Mouse (Mus musculus) frontal cortex, postnatal 10 days (tissue): ENCODE data around the gene Dcaf12l2.

Source experiments
- DNase-seq, 2 experiments: peaks; one replicate each; pipeline ENCODE4 v3.0.0; 2022; ENCODE audit warnings: low spot score in 2 of 2, mixed read lengths in 1 of 2

Gene Dcaf12l2

GRCm38 (mm10) chrX:44367646-44368521, at the start of gene Dcaf12l2:
Gene Dcaf12l2, minus strand, starts transcription at chrX:44368342.
- DNase-seq = peak in 1 of 2 experiments; percentile 11

- no peak for DNase-seq
These were observed 879 bp downstream of the Dcaf12l2 start for GRCm38 (mm10) chrX:44367280-44367645.
